Mouse (Mus musculus) limb, embryonic 14.5 days (tissue): ENCODE measurements around the gene Fam193b. TPM values are rescaled to one million over a fixed set of nuclear protein-coding genes. Genes with fewer than 3 reads are reported as not detected.

Experiments
- ATAC-seq: fragments of 200-750 bp; cut with Nextera tagmentation; 2 replicates; pipeline ENCODE4 v1.8.0; 2017; ENCODE audit warnings: low read depth, moderate number of reproducible peaks, moderate TSS enrichment; ENCODE audit not compliant: low FRiP score
- DNase-seq: peaks from one replicate; pipeline ENCODE4 v3.0.0-alpha.2; 2015; ENCODE audit warnings: low spot score
- H3K27ac ChIP-seq: fragments of 300-500 bp; sonication (generic); replicated peaks from 2 replicates; pipeline ENCODE4 v1.5.1; 2014; ENCODE audit warnings: low read depth, mild to moderate bottlenecking, low read length, moderate library complexity, mixed read lengths
- H3K27me3 ChIP-seq: fragments of 300-500 bp; sonication (generic); 2 replicates; pipeline ENCODE4 v1.6.1; 2014; ENCODE audit warnings: low read length, mixed read lengths; ENCODE audit not compliant: control insufficient read depth, insufficient read depth
- H3K36me3 ChIP-seq: fragments of 300-500 bp; sonication (generic); 2 replicates; pipeline ENCODE4 v1.6.1; 2014; ENCODE audit warnings: mild to moderate bottlenecking, low read length, moderate library complexity, mixed read lengths; ENCODE audit not compliant: control insufficient read depth, insufficient read depth
- H3K4me1 ChIP-seq: fragments of 300-500 bp; sonication (generic); 2 replicates; pipeline ENCODE4 v1.6.1; 2014; ENCODE audit warnings: antibody characterized with exemption, low read length, mixed read lengths; ENCODE audit not compliant: control insufficient read depth, insufficient read depth
- H3K4me2 ChIP-seq: fragments of 300-500 bp; sonication (generic); replicated peaks from 2 replicates; pipeline ENCODE4 v1.6.1; 2014; ENCODE audit warnings: low read depth, mild to moderate bottlenecking, low read length, moderate library complexity; ENCODE audit not compliant: severe bottlenecking
- H3K4me3 ChIP-seq: fragments of 300-500 bp; sonication (generic); replicated peaks from 2 replicates; pipeline ENCODE4 v1.5.1; 2014; ENCODE audit warnings: low read length
- H3K9ac ChIP-seq: fragments of 300-500 bp; sonication (generic); 2 replicates; pipeline ENCODE4 v1.6.1; 2014; ENCODE audit warnings: mild to moderate bottlenecking, low read depth, low read length, moderate library complexity; ENCODE audit not compliant: severe bottlenecking
- H3K9me3 ChIP-seq: fragments of 300-500 bp; sonication (generic); 2 replicates; pipeline ENCODE4 v1.6.1; 2016; ENCODE audit warnings: low read length; ENCODE audit not compliant: control insufficient read depth
- POLR2A ChIP-seq: fragments of 200-500 bp; IDR thresholded peaks from 2 replicates; pipeline ENCODE4 v1.8.0; 2012; ENCODE audit warnings: inconsistent platforms, mild to moderate bottlenecking, moderate library complexity, borderline replicate concordance; ENCODE audit not compliant: insufficient read depth, insufficient read length; ENCODE audit errors: extremely low read depth
- WGBS: fragments of 180-500 bp; shearing (Covaris S2); extraction: QIAGEN DNeasy Blood & Tissue Kit; methylation state at CpG from one replicate; pipeline ENCODE4 v1.1.7; 2014; 5-methylcytosine and 5-hydroxymethylcytosine counted together
- polyA plus RNA-seq, 2 experiments: library from polyadenylated mRNA; depleted of rRNA in 1 of 2; stranded (reverse) in 1 of 2; unstranded in 1 of 2; fragments of >200 nt; fragmentation: Nextera tagmentation in 1 of 2; extraction: Ambion mirVana in 1 of 2; gene quantifications; 2 replicates each; pipeline versions ENCODE4 v1.2.1 to v1.2.3; 2012 to 2014

Fam193b gene
- polyA plus RNA-seq, 2 experiments: 35.9 to 140 TPM

DNA sequence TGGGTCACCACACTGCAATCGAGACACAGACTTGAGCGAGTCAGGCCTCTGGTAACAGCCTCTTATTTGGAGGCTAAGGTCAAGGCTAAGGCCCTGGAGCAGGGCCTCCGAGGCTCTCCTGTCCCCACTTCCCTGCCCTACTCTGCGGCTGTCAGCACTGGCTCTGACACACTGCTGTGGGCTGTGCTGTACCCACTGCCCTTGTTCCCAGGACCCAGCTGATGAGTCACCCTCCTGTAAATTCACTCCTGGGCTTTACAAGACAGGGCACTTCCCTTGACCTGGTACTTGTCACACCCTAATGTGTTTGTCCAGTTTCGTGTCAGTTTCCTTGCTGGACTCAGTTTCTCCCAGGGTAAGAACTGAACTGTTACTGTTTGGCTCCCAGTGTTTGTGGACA, 22.5 kb downstream of the Fam193b start:
- no peak for TF ChIP-seq POLR2A
- Histone ChIP-seq H3K9ac (no peak overlapping the region), H3K9me3 (no peaks in the 10 kb centered on the region), H3K36me3 (peaks cover 97% of the 10 kb centered on the region), H3K4me3 (no peak overlapping the region), H3K4me1 (no peaks in the 10 kb centered on the region), H3K4me2 (no peak overlapping the region), H3K27ac (no peak overlapping the region), H3K27me3 (no peaks in the 10 kb centered on the region)
- DNase-seq: no peak
- no peak for ATAC-seq
- WGBS: 92% methylated on average over 5 of the region's 5 CpGs

DNA sequence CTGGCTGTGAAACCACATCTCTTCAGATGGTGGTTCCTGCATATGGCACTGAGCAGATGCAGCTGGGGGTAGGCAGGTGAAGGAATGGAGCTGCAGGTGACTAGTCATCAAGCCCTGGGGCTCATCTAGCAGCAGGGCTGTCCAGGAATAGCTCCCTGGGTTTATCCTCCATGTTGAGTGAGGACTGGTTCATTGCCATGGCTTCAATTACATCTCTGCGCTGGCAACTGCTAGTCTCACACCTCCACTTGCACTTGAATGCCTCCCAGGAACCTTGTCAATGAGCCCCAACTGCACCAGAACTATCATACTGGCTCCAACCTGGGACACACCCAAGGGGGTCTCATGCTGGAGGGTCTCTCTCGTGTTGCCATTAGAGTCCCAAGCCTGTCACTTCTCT, 23.0 kb downstream of the Fam193b start:
- 84% methylated on average over 2 of the region's 2 CpGs for WGBS
- H3K4me2 ChIP-seq: no peak overlapping the region

DNA sequence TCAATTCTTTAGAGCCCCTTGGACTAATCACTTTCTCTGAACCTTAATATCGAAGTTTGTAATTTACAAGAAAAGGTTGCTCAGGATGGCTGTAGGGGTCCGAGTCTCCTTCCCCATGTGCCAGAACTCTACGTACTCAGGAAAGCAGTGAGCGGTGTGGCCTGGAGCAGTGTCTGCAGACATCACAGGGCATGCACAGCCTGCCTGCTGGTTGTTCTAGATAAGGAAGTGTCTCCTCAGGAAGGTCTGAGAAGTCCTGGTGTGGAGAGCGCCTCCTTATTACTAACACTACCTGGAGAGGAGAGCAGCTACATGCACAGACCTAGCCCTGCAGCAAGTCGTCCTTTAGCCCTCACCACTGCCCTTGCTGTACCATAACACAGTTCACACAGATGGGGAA, 26.1 kb downstream of the Fam193b start:
- H3K36me3 ChIP-seq: peaks cover 98% of the 10 kb centered on the region
- H3K4me1 ChIP-seq: no peaks in the 10 kb centered on the region

More for the DNA sequence above, 23.0 kb downstream of the Fam193b start:
- ATAC-seq (no peak), DNase-seq (no peak)
- H3K4me3 ChIP-seq: no peak overlapping the region
- TF ChIP-seq POLR2A: no peak
- H3K27me3 ChIP-seq: no peaks in the 10 kb centered on the region
- H3K27ac ChIP-seq: no peak overlapping the region
- H3K9me3 ChIP-seq: no peaks in the 10 kb centered on the region
- peaks cover 97% of the 10 kb centered on the region for H3K36me3 ChIP-seq
- H3K9ac ChIP-seq: no peak overlapping the region
- no peaks in the 10 kb centered on the region for H3K4me1 ChIP-seq

DNA sequence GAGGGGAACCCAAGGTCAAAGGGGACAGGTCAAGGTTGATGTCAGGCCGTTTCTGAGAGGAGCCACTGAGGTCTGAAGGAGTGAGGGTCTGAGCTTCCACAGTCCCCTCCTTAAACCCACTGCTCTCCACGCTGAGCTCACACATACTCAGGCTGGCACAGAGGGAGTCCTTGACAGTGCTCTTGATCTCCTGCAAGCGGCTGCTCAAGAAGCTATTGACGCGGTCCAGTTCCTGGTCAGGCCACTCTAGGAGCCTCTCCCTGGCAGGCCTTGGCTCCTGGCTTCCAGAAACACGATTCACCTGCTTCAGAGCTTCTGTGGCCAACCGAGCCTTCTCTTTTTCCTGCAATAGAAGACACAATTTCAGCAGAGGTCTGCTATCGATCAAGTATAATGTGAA, 27.5 kb downstream of the Fam193b start:
- no peaks in the 10 kb centered on the region for H3K27me3 ChIP-seq
- no peak overlapping the region for H3K4me3 ChIP-seq
- no peak for TF ChIP-seq POLR2A
- peaks cover 98% of the 10 kb centered on the region for H3K36me3 ChIP-seq
- no peak overlapping the region for H3K4me2 ChIP-seq
- WGBS: 89% methylated on average over 8 of the region's 8 CpGs
- no peaks in the 10 kb centered on the region for H3K4me1 ChIP-seq
- H3K9ac ChIP-seq: no peak overlapping the region
- DNase-seq (no peak), ATAC-seq (no peak)
- no peak overlapping the region for H3K27ac ChIP-seq
- H3K9me3 ChIP-seq: no peaks in the 10 kb centered on the region

More for the DNA sequence above, 26.1 kb downstream of the Fam193b start:
- ATAC-seq (no peak), DNase-seq (no peak)
- Histone ChIP-seq H3K9me3 (no peaks in the 10 kb centered on the region), H3K9ac (no peak overlapping the region), H3K27me3 (no peaks in the 10 kb centered on the region), H3K4me2 (no peak overlapping the region), H3K4me3 (no peak overlapping the region), H3K27ac (no peak overlapping the region)
- TF ChIP-seq POLR2A: no peak
- WGBS: 89% methylated on average over 6 of the region's 6 CpGs

GRCm38 (mm10) chr13:55542891-55543290, 28.0 kb downstream of the Fam193b start:
- Histone ChIP-seq H3K4me3 (no peak overlapping the region), H3K27me3 (no peaks in the 10 kb centered on the region), H3K9ac (no peak overlapping the region), H3K4me1 (no peaks in the 10 kb centered on the region), H3K9me3 (no peaks in the 10 kb centered on the region), H3K4me2 (no peak overlapping the region), H3K36me3 (peaks cover 98% of the 10 kb centered on the region), H3K27ac (no peak overlapping the region)
- no peak for DNase-seq
- WGBS: 91% methylated on average over 4 of the region's 4 CpGs
- no peak for ATAC-seq
- no peak for TF ChIP-seq POLR2A

DNA sequence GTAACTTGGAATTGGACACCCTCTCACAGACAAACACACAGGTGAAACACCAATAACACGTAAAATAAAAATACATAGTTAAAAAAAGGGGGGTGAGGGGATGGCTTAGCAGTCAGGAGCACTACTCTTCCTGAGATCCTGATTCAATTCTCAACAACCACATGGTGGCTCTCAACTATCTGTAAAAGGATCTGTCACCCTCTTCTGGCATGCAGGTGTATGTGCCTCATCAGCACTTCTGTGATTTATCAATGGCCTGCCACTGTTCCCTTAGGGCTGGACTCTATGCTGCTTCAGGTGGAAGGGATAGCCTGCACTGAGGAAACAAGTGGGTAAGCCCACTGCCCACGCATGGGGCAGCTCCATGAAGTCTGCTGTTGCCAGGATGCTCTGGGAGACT, 30.0 kb downstream of the Fam193b start:
- DNase-seq: no peak

More for the DNA sequence above, 30.0 kb downstream of the Fam193b start:
- no peak overlapping the region for H3K4me3 ChIP-seq
- no peaks in the 10 kb centered on the region for H3K9me3 ChIP-seq
- H3K36me3 ChIP-seq: peaks cover 85% of the 10 kb centered on the region
- no peak overlapping the region for H3K9ac ChIP-seq
- no peaks in the 10 kb centered on the region for H3K27me3 ChIP-seq
- H3K27ac ChIP-seq: no peak overlapping the region
- H3K4me2 ChIP-seq: no peak overlapping the region
- no peak for ATAC-seq
- no peaks in the 10 kb centered on the region for H3K4me1 ChIP-seq
- no peak for TF ChIP-seq POLR2A
- 88% methylated on average over 2 of the region's 2 CpGs for WGBS
